9 mouse cellular contexts compared by ENCODE assay signal in genomic region chr15:100198983-100199745, GRCm38 (mm10). TPM values are rescaled to one million over a fixed set of nuclear protein-coding genes. Genes with fewer than 3 reads are reported as not detected.
DNase-seq lines count a peak whose midpoint lies in the region; ATAC-seq and TF ChIP-seq lines count a peak whose summit lies in the region.
"Had no signal": no experiment of that assay in that cellular context is flagged by ENCODE, and none has a peak within 500 bp of the region (broad histone marks: within the 10 kb centered on the region; RNA-seq: fewer than 3 reads in every experiment).

No protein-coding gene starts in this region.

- H3K4me2 ChIP-seq in lung, embryonic 14.5 days: no peak overlapping the region
- H3K4me2 ChIP-seq in midbrain, embryonic 14.5 days (ENCODE audit: low read length): no peak overlapping the region
- no peak overlapping the region for H3K4me2 ChIP-seq in midbrain, embryonic 15.5 days
- H3K4me2 ChIP-seq: limb, embryonic 12.5 days; midbrain, embryonic 13.5 days had no signal

- no peak overlapping the region for H3K9ac ChIP-seq in lung, embryonic 14.5 days
- H3K9ac ChIP-seq in midbrain, embryonic 14.5 days (replicated peaks; ENCODE audit: low read length): no peak overlapping the region
- no peak overlapping the region for H3K9ac ChIP-seq in midbrain, embryonic 15.5 days
- H3K9ac ChIP-seq: limb, embryonic 12.5 days; midbrain, embryonic 13.5 days had no signal

- DNase-seq in lung, embryonic 14.5 days: no peak
- no peak for DNase-seq in lung, adult 18-20 months
- DNase-seq in cerebellum, postnatal 14 days: peak; percentile 90 to 92
- peak; percentile 53 to 75 for DNase-seq in heart, adult 18-20 months
- DNase-seq in midbrain, embryonic 14.5 days: no peak

- H3K27me3 ChIP-seq in lung, embryonic 14.5 days (ENCODE audit: insufficient read depth, low read length): no peaks in the 10 kb centered on the region
- no peaks in the 10 kb centered on the region for H3K27me3 ChIP-seq in midbrain, embryonic 14.5 days (ENCODE audit: control insufficient read depth, insufficient read depth, low read length)
- no peaks in the 10 kb centered on the region for H3K27me3 ChIP-seq in midbrain, embryonic 15.5 days (replicated peaks)
- H3K27me3 ChIP-seq: limb, embryonic 12.5 days; midbrain, embryonic 13.5 days had no signal

- peak; percentile 11; the same call in 1 of the 2 replicates for TF ChIP-seq CTCF in lung, embryonic 14.5 days (IDR thresholded peaks at IDR 0.05; ENCODE audit: low read depth)
- TF ChIP-seq CTCF in olfactory bulb, adult 2 months (IDR thresholded peaks at IDR 0.05; ENCODE audit: insufficient read depth, low read depth, low read length): no peak

- H3K4me3 ChIP-seq in lung, embryonic 14.5 days (ENCODE audit: low read depth, low read length): no peak overlapping the region
- H3K4me3 ChIP-seq in olfactory bulb, adult 2 months (ENCODE audit: insufficient read depth, low read depth, low read length): no peak overlapping the region
- no peak overlapping the region for H3K4me3 ChIP-seq in midbrain, embryonic 14.5 days (replicated peaks; ENCODE audit: low read depth, low read length)
- H3K4me3 ChIP-seq in midbrain, embryonic 15.5 days: no peak overlapping the region
- H3K4me3 ChIP-seq: limb, embryonic 12.5 days; midbrain, embryonic 13.5 days had no signal

- no peak for TF ChIP-seq POLR2A in olfactory bulb, adult 2 months (IDR thresholded peaks at IDR 0.05; ENCODE audit: insufficient read depth, low read depth, low read length)

- ATAC-seq in lung, embryonic 14.5 days (ENCODE audit: insufficient read depth): no peak
- no peak for ATAC-seq in midbrain, embryonic 14.5 days (ENCODE audit: low FRiP score, low TSS enrichment)
- no peak for ATAC-seq in midbrain, embryonic 15.5 days (replicated peaks)
- ATAC-seq: midbrain, embryonic 13.5 days had no signal

- peak overlapping the region; percentile 37; the same call in 1 of the 2 replicates for H3K27ac ChIP-seq in lung, embryonic 14.5 days (ENCODE audit: low read depth)
- H3K27ac ChIP-seq in olfactory bulb, adult 2 months (ENCODE audit: insufficient read depth, low read depth, low read length): peak overlapping the region; percentile 48; the same call in 1 of the 2 replicates
- H3K27ac ChIP-seq in midbrain, embryonic 14.5 days (replicated peaks; ENCODE audit: low read depth, low read length): no peak overlapping the region
- no peak overlapping the region for H3K27ac ChIP-seq in midbrain, embryonic 15.5 days
- H3K27ac ChIP-seq: limb, embryonic 12.5 days; midbrain, embryonic 13.5 days had no signal

- no peaks in the 10 kb centered on the region for H3K4me1 ChIP-seq in lung, embryonic 14.5 days (ENCODE audit: insufficient read depth)
- peaks cover 24% of the 10 kb centered on the region for H3K4me1 ChIP-seq in olfactory bulb, adult 2 months (ENCODE audit: control insufficient read depth, insufficient read depth, low read length)
- H3K4me1 ChIP-seq in midbrain, embryonic 14.5 days (ENCODE audit: control insufficient read depth, insufficient read depth, low read length): no peaks in the 10 kb centered on the region
- no peaks in the 10 kb centered on the region for H3K4me1 ChIP-seq in midbrain, embryonic 15.5 days
- H3K4me1 ChIP-seq: limb, embryonic 12.5 days; midbrain, embryonic 13.5 days had no signal

- 87% methylated on average over 11 of the region's 11 CpGs for WGBS in lung, embryonic 14.5 days
- WGBS in olfactory bulb, adult 2 months: 61% methylated on average over 11 of the region's 11 CpGs
- 92% methylated on average over 11 of the region's 11 CpGs for WGBS in midbrain, embryonic 14.5 days
- WGBS in midbrain, embryonic 15.5 days: 93% methylated on average over 11 of the region's 11 CpGs

- no peaks in the 10 kb centered on the region for H3K9me3 ChIP-seq in lung, embryonic 14.5 days (ENCODE audit: low read depth, low read length)
- H3K9me3 ChIP-seq in midbrain, embryonic 14.5 days (ENCODE audit: control insufficient read depth, low read length): no peaks in the 10 kb centered on the region
- no peaks in the 10 kb centered on the region for H3K9me3 ChIP-seq in midbrain, embryonic 15.5 days
- H3K9me3 ChIP-seq: limb, embryonic 12.5 days; midbrain, embryonic 13.5 days had no signal

- peaks cover 81% of the 10 kb centered on the region for H3K36me3 ChIP-seq in lung, embryonic 14.5 days (ENCODE audit: insufficient read depth)
- peaks cover 91% of the 10 kb centered on the region for H3K36me3 ChIP-seq in midbrain, embryonic 14.5 days (ENCODE audit: control insufficient read depth, insufficient read depth, low read length)
- peaks cover 57% of the 10 kb centered on the region for H3K36me3 ChIP-seq in midbrain, embryonic 15.5 days (replicated peaks)

RNA-seq across cellular contexts. Expression of gene Atf1, which starts 28.5 kb away (rescaled TPM):
- polyA plus RNA-seq in lung, embryonic 14.5 days (2014; fragmentation: Nextera tagmentation; extraction: Ambion mirVana): 52.9 and 56.9 TPM in 2 replicates
- total RNA-seq in heart, adult 18-20 months (2021): 10 to 100 TPM; 52.5 to 53.5 TPM
- polyA plus RNA-seq in olfactory bulb, adult 2 months (2012; ENCODE audit: insufficient read depth, insufficient read length, low replicate concordance, missing spikeins): not detected in 2 replicates
- polyA plus RNA-seq in midbrain, embryonic 14.5 days (2014; fragmentation: Nextera tagmentation; extraction: Ambion mirVana): 11.5 and 14.4 TPM in 2 replicates
- 16.0 TPM in 2 replicates for polyA plus RNA-seq in midbrain, embryonic 15.5 days (2015; fragmentation: Nextera tagmentation; extraction: Ambion mirVana)

Comparison
In these comparisons a context has a peak if more than half of its experiments do, and no peak if none do; other contexts are left out.
1. DNase-seq: peak in cerebellum, postnatal 14 days (2 of 2) and heart, adult 18-20 months (2 of 2); none in lung, embryonic 14.5 days (single experiment), lung, adult 18-20 months (0 of 2) and midbrain, embryonic 14.5 days (single experiment).
2. H3K27ac ChIP-seq: peak in lung, embryonic 14.5 days (single experiment) and olfactory bulb, adult 2 months (single experiment); none in midbrain, embryonic 14.5 days (single experiment) and midbrain, embryonic 15.5 days (single experiment).